14 mouse cellular contexts compared by ENCODE assay signal in the genomic region with DNA sequence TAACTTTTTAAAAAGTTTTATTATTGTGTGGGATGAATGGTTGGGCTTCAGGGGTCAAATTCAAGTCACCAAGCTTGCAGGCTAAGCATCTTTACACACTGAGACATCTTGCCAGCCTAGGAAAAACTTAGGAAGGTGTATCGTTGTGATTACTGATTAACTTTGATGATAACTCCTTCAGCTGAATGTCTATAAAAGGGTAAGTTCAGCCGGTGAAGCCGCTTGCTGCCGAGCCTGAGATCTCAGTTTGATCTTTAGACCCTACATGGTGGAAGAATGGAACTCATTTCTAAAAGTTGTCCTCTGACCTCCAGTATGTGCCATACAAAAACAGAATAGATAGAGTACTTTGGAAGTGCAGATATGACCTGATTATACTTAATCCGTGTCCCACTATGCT.
"Had no signal": no experiment of that assay in that cellular context is flagged by ENCODE, and none has a peak within 500 bp of the region (broad histone marks: within the 10 kb centered on the region; RNA-seq: fewer than 3 reads in every experiment).

No protein-coding gene starts in this region.

- H3K9me3 ChIP-seq: limb, embryonic 12.5 days; lung, embryonic 15.5 days; megakaryocyte, embryonic 14.5 days; midbrain, embryonic 15.5 days; stomach, embryonic 15.5 days had no signal

- H3K4me3 ChIP-seq: limb, embryonic 12.5 days; lung, embryonic 15.5 days; megakaryocyte, embryonic 14.5 days; midbrain, embryonic 15.5 days; stomach, embryonic 15.5 days had no signal

- H3K27ac ChIP-seq: limb, embryonic 12.5 days; lung, embryonic 15.5 days; macrophage; midbrain, embryonic 15.5 days; stomach, embryonic 15.5 days had no signal

- ATAC-seq: hindbrain, embryonic 16.5 days; inflammation-experienced regulatory T-cells, adult 6 months; midbrain, embryonic 15.5 days had no signal

- H3K9ac ChIP-seq: limb, embryonic 12.5 days; lung, embryonic 15.5 days; midbrain, embryonic 15.5 days; stomach, embryonic 15.5 days had no signal

- H3K4me1 ChIP-seq: limb, embryonic 12.5 days; lung, embryonic 15.5 days; midbrain, embryonic 15.5 days; stomach, embryonic 15.5 days had no signal

- H3K4me2 ChIP-seq: limb, embryonic 12.5 days; liver, embryonic 11.5 days; lung, embryonic 15.5 days; midbrain, embryonic 11.5 days; midbrain, embryonic 15.5 days; stomach, embryonic 15.5 days had no signal

- DNase-seq: layer of hippocampus, postnatal 36 days; lung, postnatal 14 days; right cerebral cortex, postnatal 14 days; thymus, postnatal 36 days had no signal

- H3K27me3 ChIP-seq: limb, embryonic 12.5 days; lung, embryonic 15.5 days; megakaryocyte, embryonic 14.5 days; midbrain, embryonic 15.5 days; stomach, embryonic 15.5 days had no signal
